Mouse (Mus musculus): ENCODE results near the gene Gucd1. TPM values are rescaled to one million over a fixed set of nuclear protein-coding genes. Genes with fewer than 3 reads are reported as not detected.

Gucd1 gene
- polyA plus RNA-seq (2015; fragmentation: Nextera tagmentation; extraction: Ambion mirVana): 47.0 and 51.2 TPM in 2 replicates

GRCm38 (mm10) chr10:75517758-75518143 lies at the start of gene Gucd1:
Gene Gucd1 (minus strand): TSS chr10:75517972.

GRCm38 (mm10) chr10:75561071-75561654 lies 43.4 kb upstream of the Gucd1 start, which contains the start of gene Ggt1:
Gene Ggt1 (plus strand): TSS chr10:75561604.

GRCm38 (mm10) chr10:75559676-75560548 lies 42.1 kb upstream of the Gucd1 start, which contains the start of gene Lrrc75b:
Gene Lrrc75b (minus strand): TSS chr10:75560330.

GRCm38 (mm10) chr10:75517073-75517757 lies 557 bp downstream of the Gucd1 start, which contains the start of gene Snrpd3:
Gene Snrpd3 (plus strand): TSS chr10:75517551.

GRCm38 (mm10) chr10:75400958-75401357 lies 116.8 kb downstream of the Gucd1 start, which contains the start of gene Upb1:
Gene Upb1 (plus strand): TSS chr10:75401115.

GRCm38 (mm10) chr10:75316872-75316907 lies 201.1 kb downstream of the Gucd1 start, which contains the start of gene Adora2a:
Gene Adora2a (plus strand): TSS chr10:75316877.

Other genes with a start within 250 kb of the Gucd1 start
- 0.89 and 1.2 TPM in 2 replicates for gene Adora2a, start 201.1 kb downstream of the Gucd1 start, polyA plus RNA-seq (2015; fragmentation: Nextera tagmentation; extraction: Ambion mirVana)
- gene Upb1, start 116.9 kb downstream of the Gucd1 start, polyA plus RNA-seq (2015; fragmentation: Nextera tagmentation; extraction: Ambion mirVana): 0.18 and 0.36 TPM in 2 replicates
- 113 and 129 TPM in 2 replicates for gene Snrpd3, start 421 bp downstream of the Gucd1 start, polyA plus RNA-seq (2015; fragmentation: Nextera tagmentation; extraction: Ambion mirVana)
- 0.46 and 0.49 TPM in 2 replicates for gene Lrrc75b, start 42.4 kb upstream of the Gucd1 start, polyA plus RNA-seq (2015; fragmentation: Nextera tagmentation; extraction: Ambion mirVana)
- 0.85 and 1.6 TPM in 2 replicates for gene Ggt1, start 43.6 kb upstream of the Gucd1 start, polyA plus RNA-seq (2015; fragmentation: Nextera tagmentation; extraction: Ambion mirVana)
- 5.1 and 8.3 TPM in 2 replicates for gene Ggt5, start 71.4 kb upstream of the Gucd1 start, polyA plus RNA-seq (2015; fragmentation: Nextera tagmentation; extraction: Ambion mirVana)
- gene Susd2, start 126.0 kb upstream of the Gucd1 start, polyA plus RNA-seq (2015; fragmentation: Nextera tagmentation; extraction: Ambion mirVana): 3.8 and 3.9 TPM in 2 replicates
- gene Cabin1, start 246.4 kb upstream of the Gucd1 start, polyA plus RNA-seq (2015; fragmentation: Nextera tagmentation; extraction: Ambion mirVana): 26.2 and 30.1 TPM in 2 replicates

Data from spleen, postnatal 0 days (tissue).